Mouse (Mus musculus): ENCODE results near the gene Anks1b. TPM values are rescaled to one million over a fixed set of nuclear protein-coding genes. Genes with fewer than 3 reads are reported as not detected.

Anks1b gene
- polyA plus RNA-seq, 1 experiment from 2014 or later, result 3.7 TPM

- H3K27me3 ChIP-seq (ENCODE audit: control insufficient read depth, insufficient read depth, low read length), result no peaks in the 10 kb centered on the region
- H3K9me3 ChIP-seq (ENCODE audit: control insufficient read depth, low read length), result no peaks in the 10 kb centered on the region
- DNase-seq (ENCODE audit: low spot score, missing footprints), result peak; percentile 49
- H3K4me1 ChIP-seq (ENCODE audit: control insufficient read depth, insufficient read depth, low read length), result no peaks in the 10 kb centered on the region
- H3K36me3 ChIP-seq (ENCODE audit: control insufficient read depth, insufficient read depth, low read length), result no peaks in the 10 kb centered on the region
- 69% methylated on average over 3 of the region's 3 CpGs for WGBS
- no peak overlapping the region for H3K4me2 ChIP-seq
- no peak for ATAC-seq (ENCODE audit: low FRiP score)
- H3K27ac ChIP-seq (ENCODE audit: low read depth, low read length), result no peak overlapping the region
- no peak overlapping the region for H3K9ac ChIP-seq (ENCODE audit: low read length)
- H3K4me3 ChIP-seq (ENCODE audit: low read depth, low read length), result no peak overlapping the region
These were observed 130.8 kb downstream of the Anks1b start for GRCm38 (mm10) chr10:90003980-90004729.

DNA sequence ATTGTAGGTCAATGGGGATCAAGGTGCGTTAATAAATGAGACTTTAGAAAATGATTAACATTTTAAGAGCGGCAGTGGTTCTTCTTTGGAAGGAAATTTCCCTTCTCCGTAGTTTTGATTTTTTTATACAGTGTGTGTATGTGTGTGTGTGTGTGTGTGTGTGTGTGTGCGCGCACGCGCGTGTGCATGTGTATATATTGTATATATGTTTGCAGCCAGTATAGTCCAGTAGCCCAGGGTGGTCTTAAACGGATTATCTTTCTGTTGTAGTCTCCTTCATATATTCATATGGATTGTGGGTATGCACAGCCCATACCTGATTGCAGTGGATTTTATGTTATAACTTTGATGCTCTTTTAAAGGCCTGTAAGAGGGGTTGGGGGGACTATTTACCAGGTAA lies 131.6 kb downstream of the Anks1b start:
- no peak for DNase-seq (ENCODE audit: low spot score, missing footprints)
- Histone ChIP-seq H3K9me3 (ENCODE audit: control insufficient read depth, low read length) (no peaks in the 10 kb centered on the region), H3K27ac (ENCODE audit: low read depth, low read length) (no peak overlapping the region), H3K9ac (ENCODE audit: low read length) (no peak overlapping the region), H3K4me1 (ENCODE audit: control insufficient read depth, insufficient read depth, low read length) (no peaks in the 10 kb centered on the region), H3K4me2 (no peak overlapping the region), H3K36me3 (ENCODE audit: control insufficient read depth, insufficient read depth, low read length) (no peaks in the 10 kb centered on the region), H3K27me3 (ENCODE audit: control insufficient read depth, insufficient read depth, low read length) (no peaks in the 10 kb centered on the region), H3K4me3 (ENCODE audit: low read depth, low read length) (no peak overlapping the region)
- 93% methylated on average over 9 of the region's 9 CpGs for WGBS
- ATAC-seq (ENCODE audit: low FRiP score), result no peak

GRCm38 (mm10) chr10:90033037-90033436 lies 159.7 kb downstream of the Anks1b start:
- Histone ChIP-seq H3K4me2 (no peak overlapping the region), H3K9me3 (ENCODE audit: control insufficient read depth, low read length) (no peaks in the 10 kb centered on the region), H3K4me3 (ENCODE audit: low read depth, low read length) (no peak overlapping the region), H3K9ac (ENCODE audit: low read length) (no peak overlapping the region), H3K27me3 (ENCODE audit: control insufficient read depth, insufficient read depth, low read length) (no peaks in the 10 kb centered on the region), H3K36me3 (ENCODE audit: control insufficient read depth, insufficient read depth, low read length) (no peaks in the 10 kb centered on the region), H3K4me1 (ENCODE audit: control insufficient read depth, insufficient read depth, low read length) (no peaks in the 10 kb centered on the region), H3K27ac (ENCODE audit: low read depth, low read length) (no peak overlapping the region)
- DNase-seq (ENCODE audit: low spot score, missing footprints), result no peak
- 90% methylated on average over 14 of the region's 14 CpGs for WGBS
- no peak for ATAC-seq (ENCODE audit: low FRiP score)

- no peak overlapping the region for H3K27ac ChIP-seq (ENCODE audit: low read depth, low read length)
- ATAC-seq (ENCODE audit: low FRiP score) (no peak), DNase-seq (ENCODE audit: low spot score, missing footprints) (no peak)
- H3K36me3 ChIP-seq (ENCODE audit: control insufficient read depth, insufficient read depth, low read length), result no peaks in the 10 kb centered on the region
- H3K4me1 ChIP-seq (ENCODE audit: control insufficient read depth, insufficient read depth, low read length), result no peaks in the 10 kb centered on the region
- no peak overlapping the region for H3K4me3 ChIP-seq (ENCODE audit: low read depth, low read length)
- no peaks in the 10 kb centered on the region for H3K9me3 ChIP-seq (ENCODE audit: control insufficient read depth, low read length)
- 75% methylated on average over 5 of the region's 5 CpGs for WGBS
- no peaks in the 10 kb centered on the region for H3K27me3 ChIP-seq (ENCODE audit: control insufficient read depth, insufficient read depth, low read length)
- H3K4me2 ChIP-seq, result no peak overlapping the region
- no peak overlapping the region for H3K9ac ChIP-seq (ENCODE audit: low read length)
These were observed 170.0 kb downstream of the Anks1b start for GRCm38 (mm10) chr10:90043287-90043686.

DNA sequence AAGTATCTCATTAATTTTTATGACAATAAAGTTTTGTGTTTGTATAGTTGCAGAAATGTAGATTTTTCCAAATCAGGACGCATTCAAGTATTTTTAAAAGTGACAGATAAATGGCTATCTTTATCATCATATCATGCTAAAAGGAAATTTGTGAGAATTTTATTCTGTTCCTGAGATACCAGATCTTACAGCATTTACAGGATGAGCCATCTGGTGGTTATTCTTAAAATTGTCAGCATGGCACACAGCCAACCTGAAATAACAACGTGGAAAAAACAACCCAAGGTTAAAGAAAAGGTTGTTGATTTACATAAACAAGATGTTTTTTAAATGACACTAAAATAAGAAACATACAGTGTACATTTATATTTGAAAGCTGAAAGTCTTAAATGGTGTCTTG lies 170.5 kb downstream of the Anks1b start:
- H3K4me3 ChIP-seq (ENCODE audit: low read depth, low read length), result no peak overlapping the region
- no peaks in the 10 kb centered on the region for H3K4me1 ChIP-seq (ENCODE audit: control insufficient read depth, insufficient read depth, low read length)
- H3K27me3 ChIP-seq (ENCODE audit: control insufficient read depth, insufficient read depth, low read length), result no peaks in the 10 kb centered on the region
- DNase-seq (ENCODE audit: low spot score, missing footprints) (no peak), ATAC-seq (ENCODE audit: low FRiP score) (no peak)
- no peaks in the 10 kb centered on the region for H3K36me3 ChIP-seq (ENCODE audit: control insufficient read depth, insufficient read depth, low read length)
- 67% methylated on average over 2 of the region's 2 CpGs for WGBS
- H3K9me3 ChIP-seq (ENCODE audit: control insufficient read depth, low read length), result no peaks in the 10 kb centered on the region
- H3K27ac ChIP-seq (ENCODE audit: low read depth, low read length), result no peak overlapping the region
- H3K4me2 ChIP-seq, result no peak overlapping the region
- no peak overlapping the region for H3K9ac ChIP-seq (ENCODE audit: low read length)

DNA sequence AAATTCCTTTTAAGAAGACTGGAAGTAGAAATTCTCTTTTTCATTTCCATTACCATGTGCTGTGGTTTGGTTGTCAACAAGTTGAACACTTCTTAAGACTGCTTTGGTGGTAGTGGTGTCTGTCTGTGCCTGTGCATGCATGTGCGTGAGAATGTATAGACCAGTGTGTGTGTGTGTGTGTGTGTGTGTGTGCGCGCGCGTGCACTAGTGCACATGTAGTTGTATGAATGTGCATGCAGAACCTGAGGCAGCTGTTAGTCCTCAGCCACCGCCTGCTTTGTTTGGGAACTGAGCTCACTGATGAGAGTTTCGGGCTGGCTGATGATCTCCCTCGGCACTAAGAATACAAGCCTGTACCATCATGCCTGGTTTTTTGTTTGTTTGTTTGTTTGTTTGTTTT lies 170.9 kb downstream of the Anks1b start:
- DNase-seq (ENCODE audit: low spot score, missing footprints), result no peak
- Histone ChIP-seq H3K9me3 (ENCODE audit: control insufficient read depth, low read length) (no peaks in the 10 kb centered on the region), H3K4me1 (ENCODE audit: control insufficient read depth, insufficient read depth, low read length) (no peaks in the 10 kb centered on the region), H3K27ac (ENCODE audit: low read depth, low read length) (no peak overlapping the region), H3K27me3 (ENCODE audit: control insufficient read depth, insufficient read depth, low read length) (no peaks in the 10 kb centered on the region), H3K9ac (ENCODE audit: low read length) (no peak overlapping the region), H3K4me3 (ENCODE audit: low read depth, low read length) (no peak overlapping the region), H3K36me3 (ENCODE audit: control insufficient read depth, insufficient read depth, low read length) (no peaks in the 10 kb centered on the region), H3K4me2 (no peak overlapping the region)
- 93% methylated on average over 8 of the region's 8 CpGs for WGBS
- no peak for ATAC-seq (ENCODE audit: low FRiP score)

GRCm38 (mm10) chr10:90068651-90069050 lies 195.3 kb downstream of the Anks1b start:
- H3K9me3 ChIP-seq (ENCODE audit: control insufficient read depth, low read length), result no peaks in the 10 kb centered on the region
- WGBS, result 69% methylated on average over 4 of the region's 4 CpGs
- no peak for ATAC-seq (ENCODE audit: low FRiP score)
- no peak overlapping the region for H3K27ac ChIP-seq (ENCODE audit: low read depth, low read length)
- H3K4me3 ChIP-seq (ENCODE audit: low read depth, low read length), result no peak overlapping the region
- DNase-seq (ENCODE audit: low spot score, missing footprints), result no peak
- no peak overlapping the region for H3K9ac ChIP-seq (ENCODE audit: low read length)
- H3K36me3 ChIP-seq (ENCODE audit: control insufficient read depth, insufficient read depth, low read length), result no peaks in the 10 kb centered on the region
- H3K4me1 ChIP-seq (ENCODE audit: control insufficient read depth, insufficient read depth, low read length), result no peaks in the 10 kb centered on the region
- H3K27me3 ChIP-seq (ENCODE audit: control insufficient read depth, insufficient read depth, low read length), result no peaks in the 10 kb centered on the region
- no peak overlapping the region for H3K4me2 ChIP-seq

DNA sequence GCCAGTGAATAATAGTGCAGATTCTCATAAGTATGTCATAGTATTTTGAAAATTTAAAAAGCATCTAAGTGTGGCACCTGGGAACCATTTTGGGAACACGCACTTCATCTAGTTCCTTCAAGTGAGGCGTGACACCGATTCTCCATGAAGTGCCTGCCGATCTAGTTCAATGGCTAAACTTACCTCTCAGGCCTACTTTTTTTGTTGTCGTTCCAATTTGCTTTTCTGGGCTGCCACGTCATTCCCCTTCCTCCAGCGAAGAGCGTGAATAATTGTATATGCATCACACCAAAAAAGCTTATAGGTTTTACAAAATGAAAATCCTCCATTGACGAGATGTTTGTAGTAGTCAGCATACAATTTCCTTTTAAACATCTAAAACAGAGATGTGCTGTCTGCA lies 204.6 kb downstream of the Anks1b start:
- no peaks in the 10 kb centered on the region for H3K27me3 ChIP-seq (ENCODE audit: control insufficient read depth, insufficient read depth, low read length)
- H3K9me3 ChIP-seq (ENCODE audit: control insufficient read depth, low read length), result no peaks in the 10 kb centered on the region
- no peaks in the 10 kb centered on the region for H3K4me1 ChIP-seq (ENCODE audit: control insufficient read depth, insufficient read depth, low read length)

GRCm38 (mm10) chr10:90081151-90081550 lies 207.8 kb downstream of the Anks1b start:
- H3K27ac ChIP-seq (ENCODE audit: low read depth, low read length), result no peak overlapping the region
- no peaks in the 10 kb centered on the region for H3K4me1 ChIP-seq (ENCODE audit: control insufficient read depth, insufficient read depth, low read length)
- DNase-seq (ENCODE audit: low spot score, missing footprints) (no peak), ATAC-seq (ENCODE audit: low FRiP score) (no peak)
- no peaks in the 10 kb centered on the region for H3K9me3 ChIP-seq (ENCODE audit: control insufficient read depth, low read length)
- H3K27me3 ChIP-seq (ENCODE audit: control insufficient read depth, insufficient read depth, low read length), result no peaks in the 10 kb centered on the region
- no peak overlapping the region for H3K9ac ChIP-seq (ENCODE audit: low read length)
- H3K4me3 ChIP-seq (ENCODE audit: low read depth, low read length), result no peak overlapping the region
- no peaks in the 10 kb centered on the region for H3K36me3 ChIP-seq (ENCODE audit: control insufficient read depth, insufficient read depth, low read length)
- H3K4me2 ChIP-seq, result no peak overlapping the region
- 51% methylated on average over 3 of the region's 3 CpGs for WGBS

More for the DNA sequence above, 204.6 kb downstream of the Anks1b start:
- Histone ChIP-seq H3K9ac (ENCODE audit: low read length) (no peak overlapping the region), H3K4me2 (no peak overlapping the region), H3K4me3 (ENCODE audit: low read depth, low read length) (no peak overlapping the region), H3K27ac (ENCODE audit: low read depth, low read length) (no peak overlapping the region), H3K36me3 (ENCODE audit: control insufficient read depth, insufficient read depth, low read length) (no peaks in the 10 kb centered on the region)
- ATAC-seq (ENCODE audit: low FRiP score) (no peak), DNase-seq (ENCODE audit: low spot score, missing footprints) (no peak)
- WGBS, result 89% methylated on average over 9 of the region's 9 CpGs

Data from midbrain, embryonic 11.5 days (tissue).